ENCODE assay signal across 29 mouse cellular contexts in genomic region chrX:51801133-51801532, GRCm38 (mm10). TPM values are rescaled to one million over a fixed set of nuclear protein-coding genes. Genes with fewer than 3 reads are reported as not detected.
DNase-seq lines count a peak whose midpoint lies in the region; ATAC-seq and TF ChIP-seq lines count a peak whose summit lies in the region.
"Had no signal": no experiment of that assay in that cellular context is flagged by ENCODE, and none has a peak within 500 bp of the region (broad histone marks: within the 10 kb centered on the region; RNA-seq: fewer than 3 reads in every experiment).

Usp26 (minus strand) TSS chrX:51801233.

- no peaks in the 10 kb centered on the region for H3K36me3 ChIP-seq in testis, adult 2 months (ENCODE audit: control insufficient read depth, insufficient read depth, low read length)
- H3K36me3 ChIP-seq in E14TG2a.4 (ENCODE audit: insufficient read depth, low read length) (no peaks in the 10 kb centered on the region), ES-Bruce4 (ENCODE audit: control insufficient read depth, insufficient read depth, low read length, poor library complexity, severe bottlenecking) (no peaks in the 10 kb centered on the region), ES-E14 (ENCODE audit: control insufficient read depth, insufficient read depth, low read length, poor library complexity, severe bottlenecking) (no peaks in the 10 kb centered on the region)
- H3K36me3 ChIP-seq: G1E had no signal

- peak within 1 kb of the TSS; percentile 87 for H3K27ac ChIP-seq in testis, adult 2 months (ENCODE audit: control insufficient read depth, insufficient read depth, low read depth, low read length)
- H3K27ac ChIP-seq in ES-Bruce4 (ENCODE audit: insufficient read depth, low read length) (no peak within 1 kb of the TSS), ES-E14 (ENCODE audit: insufficient read depth, low read depth, low read length, poor library complexity, severe bottlenecking) (peak within 1 kb of the TSS; percentile 40; the same call in 1 of the 2 replicates)

- intact Hi-C loops in left cerebral cortex, postnatal 14 days (cut with DNase I) = no loop called here

- no peak for TF ChIP-seq CTCF in testis, adult 2 months (IDR thresholded peaks at IDR 0.05; ENCODE audit: control insufficient read depth, insufficient read depth, insufficient replicate concordance, low read depth, low read length)
- TF ChIP-seq CTCF in E14TG2a.4 (conservative IDR thresholded peaks at IDR 0.05; ENCODE audit: low read length) (no peak), ES-Bruce4 (IDR thresholded peaks at IDR 0.05; ENCODE audit: low read depth, low read length) (no peak)

- H3K9me3 ChIP-seq in E14TG2a.4 (ENCODE audit: low read length) (no peaks in the 10 kb centered on the region), ES-Bruce4 (replicated peaks; ENCODE audit: control insufficient read depth, insufficient read depth, low read length, poor library complexity, severe bottlenecking) (no peaks in the 10 kb centered on the region), ES-E14 (ENCODE audit: control insufficient read depth, insufficient read depth, low read depth, low read length) (no peaks in the 10 kb centered on the region)
- H3K9me3 ChIP-seq: G1E had no signal

- no peak for TF ChIP-seq EP300 in ES-Bruce4 (IDR thresholded peaks at IDR 0.05; ENCODE audit: insufficient read depth, low read depth, low read length)

- peak within 1 kb of the TSS; percentile 79 for H3K4me3 ChIP-seq in testis, adult 2 months (ENCODE audit: control insufficient read depth, low read depth, low read length)
- H3K4me3 ChIP-seq in E14TG2a.4 (replicated peaks; ENCODE audit: low read length) (peak within 1 kb of the TSS; percentile 58), ES-Bruce4 (ENCODE audit: low read depth, low read length) (peak within 1 kb of the TSS; percentile 4), ES-E14 (ENCODE audit: insufficient read depth in 1 of 2, low read depth in 1 of 2, low read length in 2 of 2, poor library complexity in 1 of 2, severe bottlenecking in 1 of 2) (peak within 1 kb of the TSS; percentile 45 to 66)

- no peak within 1 kb of the TSS for H3K9ac ChIP-seq in ES-Bruce4 (ENCODE audit: low read depth, poor library complexity, severe bottlenecking)
- H3K9ac ChIP-seq in ES-E14 (ENCODE audit: insufficient read depth, low read depth, low read length, poor library complexity, severe bottlenecking) = peak within 1 kb of the TSS; percentile 4; the same call in 1 of the 2 replicates

- ATAC-seq in megakaryocyte, adult 5-6 weeks (ENCODE audit: poor library complexity, severe bottlenecking) = no peak
- ATAC-seq: activated CD4-positive, CD25-positive, alpha-beta regulatory T cell, adult 4 months; CD4-positive, CD25-positive, alpha-beta regulatory T cell, adult 4 months; Patski had no signal

- in situ Hi-C loops in ES-E14 (cut with MboI; ENCODE audit: low sequenced_read_pairs in 2 of 2, unreplicated experiment in 2 of 2) = no loop called here

- no peaks in the 10 kb centered on the region for H3K27me3 ChIP-seq in testis, adult 2 months (ENCODE audit: control insufficient read depth, insufficient read depth, low read length)
- H3K27me3 ChIP-seq in E14TG2a.4 (ENCODE audit: insufficient read depth, low read length) = no peaks in the 10 kb centered on the region
- H3K27me3 ChIP-seq in ES-Bruce4 (ENCODE audit: control insufficient read depth, insufficient read depth, low read length, poor library complexity, severe bottlenecking) = no peaks in the 10 kb centered on the region
- H3K27me3 ChIP-seq: CH12.LX had no signal

- TF ChIP-seq POLR2A in testis, adult 2 months (IDR thresholded peaks at IDR 0.05; ENCODE audit: control insufficient read depth, low read depth, low read length) = no peak
- no peak for TF ChIP-seq POLR2A in ES-Bruce4 (IDR thresholded peaks at IDR 0.05; ENCODE audit: insufficient read depth, low read length)

- no peak for DNase-seq in testis, postnatal 14 days (ENCODE audit: low spot score)
- DNase-seq in ES-E14 (ENCODE audit: low read depth, low spot score) = no peak
- DNase-seq in layer of hippocampus, postnatal 14 days (ENCODE audit: low spot score in 2 of 2) = no peak
- no peak for DNase-seq in left cerebral cortex, postnatal 14 days (ENCODE audit: low spot score in 2 of 2)
- DNase-seq: adrenal gland, adult 2 months; adrenal gland, adult 8-10 months; adrenal gland, postnatal 10 days; adrenal gland, postnatal 14 days; adrenal gland, postnatal 25 days; adrenal gland, postnatal 36 days; B cell, adult 2 months; cerebellum, adult 11 months; cerebellum, adult 11-12 months; cerebellum, adult 18-20 months; cerebellum, adult 2 months; cerebellum, adult 8-10 months had no signal

- no peaks in the 10 kb centered on the region for H3K4me1 ChIP-seq in testis, adult 2 months (ENCODE audit: control insufficient read depth, insufficient read depth, low read length)
- H3K4me1 ChIP-seq in E14TG2a.4 (replicated peaks; ENCODE audit: low read depth, low read length) (no peaks in the 10 kb centered on the region), ES-Bruce4 (ENCODE audit: control insufficient read depth, insufficient read depth, low read length) (no peaks in the 10 kb centered on the region), ES-E14 (ENCODE audit: control insufficient read depth in 2 of 2, insufficient read depth in 2 of 2, low read length in 2 of 2, poor library complexity in 1 of 2) (no peaks in the 10 kb centered on the region)

TF ChIP-seq in ES-E14, 5 proteins besides CTCF, POLR2A, EP300 and RAD21:
- TF ChIP-seq HCFC1 (IDR thresholded peaks at IDR 0.05; ENCODE audit: borderline replicate concordance, insufficient read depth, low read length) = no peak
- no peak for TF ChIP-seq CHD2 (IDR thresholded peaks at IDR 0.05; ENCODE audit: low read depth, low read length)
- no peak for TF ChIP-seq ZNF384 (IDR thresholded peaks at IDR 0.05; ENCODE audit: low read depth, low read length)
- TF ChIP-seq ZC3H11A (IDR thresholded peaks at IDR 0.05; ENCODE audit: borderline replicate concordance, low read depth, low read length) = no peak
- TF ChIP-seq MAFK (IDR thresholded peaks at IDR 0.05; ENCODE audit: insufficient read depth, low read depth, low read length) = no peak
TF ChIP-seq in ES-E14: peak in this region for 0.

RNA-seq across cellular contexts. Expression of gene Usp26, which starts in this region (rescaled TPM):
- polyA plus RNA-seq in testis, adult 2 months (2012; rRNA removed) = 1.2 and 1.5 TPM in 2 replicates
- 3.8 and 4.5 TPM in 2 replicates for polyA plus RNA-seq in ES-Bruce4 (2011; ENCODE audit: insufficient read depth, insufficient read length, low read depth, missing spikeins)
- 6.1 and 6.3 TPM in 2 replicates for total RNA-seq in ES-E14 (2012; rRNA removed)
- not detected in 2 replicates for total RNA-seq in megakaryocyte, adult 5-6 weeks (2015)
- total RNA-seq in megakaryocyte, adult 5-6 weeks (2017) = not detected in 2 replicates
- not detected for total RNA-seq in layer of hippocampus, postnatal 14 days (2021)
- total RNA-seq in left cerebral cortex, postnatal 14 days (2021) = not detected
- total RNA-seq: adrenal gland, adult 18-20 months; adrenal gland, adult 2 months; adrenal gland, postnatal 10 days; adrenal gland, postnatal 14 days; adrenal gland, postnatal 25 days; adrenal gland, postnatal 36 days; CH12.LX; G1E; MEL had no signal
- polyA plus RNA-seq: activated CD4-positive, CD25-positive, alpha-beta regulatory T cell, adult 4 months; adrenal gland, adult 2 months; brain, embryonic 14.5 days; C2C12; CD4-positive, CD25-positive, alpha-beta regulatory T cell, adult 4 months; cerebellum, adult 2 months; G1E had no signal

Comparison
In these comparisons a context has a peak if more than half of its experiments do, and no peak if none do; other contexts are left out.
1. H3K4me3 ChIP-seq: peak in every context shown above with its lines; median percentile 79 in testis, adult 2 months; 58 in E14TG2a.4; 56 in ES-E14; 4 in ES-Bruce4.